Mouse (Mus musculus): Measurements from ENCODE around the gene Gramd1b. TPM values are rescaled to one million over a fixed set of nuclear protein-coding genes. Genes with fewer than 3 reads are reported as not detected.

Gramd1b gene
- polyA plus RNA-seq, 1 experiment from 2014 or later: 8.5 TPM

- H3K4me2 ChIP-seq: peak overlapping the region; percentile 55
- H3K4me3 ChIP-seq (ENCODE audit: low read depth, low read length): no peak overlapping the region
- H3K27ac ChIP-seq (ENCODE audit: low read depth, low read length): no peak overlapping the region
- peak overlapping the region; percentile 4; the same call in 1 of the 2 replicates for H3K9ac ChIP-seq (ENCODE audit: low read depth, low read length)
- peak; percentile 49; the same call in 1 of the 2 replicates for ATAC-seq (replicated peaks; ENCODE audit: insufficient number of reproducible peaks, low FRiP score, low TSS enrichment)
- H3K27me3 ChIP-seq (ENCODE audit: control insufficient read depth, insufficient read depth, low read length): no peaks in the 10 kb centered on the region
- no peaks in the 10 kb centered on the region for H3K36me3 ChIP-seq (ENCODE audit: control insufficient read depth, insufficient read depth, low read length)
- 12% methylated on average over 11 of the region's 11 CpGs for WGBS (ENCODE audit: insufficient replicate concordance)
- H3K9me3 ChIP-seq (replicated peaks; ENCODE audit: control insufficient read depth, low read length): no peaks in the 10 kb centered on the region
- H3K4me1 ChIP-seq (ENCODE audit: control insufficient read depth, insufficient read depth, low read length): peaks cover 18% of the 10 kb centered on the region
Observed at GRCm38 (mm10) chr9:40376139-40376541, 155.0 kb downstream of the Gramd1b start.

DNA sequence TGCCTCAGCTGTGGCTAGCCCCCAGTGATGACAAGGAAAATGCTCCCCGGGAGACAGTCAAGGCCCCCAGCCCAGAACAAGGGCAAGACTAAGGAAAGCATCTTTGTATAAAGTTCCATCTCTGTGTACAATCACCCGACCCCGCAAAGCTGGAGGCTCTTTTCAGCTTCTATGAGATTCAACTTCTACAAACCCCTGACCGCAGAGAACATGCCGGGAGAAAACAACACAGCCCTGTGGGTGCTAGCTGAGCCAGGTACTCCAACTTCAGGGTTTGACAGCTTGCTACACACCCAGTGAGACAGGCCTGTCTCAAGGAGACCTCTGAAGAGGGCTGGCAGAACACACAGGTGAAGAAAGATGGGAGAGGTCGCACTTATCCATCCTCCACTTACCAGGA, 155.7 kb downstream of the Gramd1b start:
- WGBS (ENCODE audit: insufficient replicate concordance): 54% methylated on average over 6 of the region's 6 CpGs
- H3K36me3 ChIP-seq (ENCODE audit: control insufficient read depth, insufficient read depth, low read length): no peaks in the 10 kb centered on the region
- H3K27me3 ChIP-seq (ENCODE audit: control insufficient read depth, insufficient read depth, low read length): no peaks in the 10 kb centered on the region
- ATAC-seq (replicated peaks; ENCODE audit: insufficient number of reproducible peaks, low FRiP score, low TSS enrichment): no peak
- no peaks in the 10 kb centered on the region for H3K9me3 ChIP-seq (replicated peaks; ENCODE audit: control insufficient read depth, low read length)
- H3K4me3 ChIP-seq (ENCODE audit: low read depth, low read length): no peak overlapping the region
- H3K9ac ChIP-seq (ENCODE audit: low read depth, low read length): no peak overlapping the region
- H3K4me2 ChIP-seq: no peak overlapping the region; the same call in none of the 2 replicates
- H3K27ac ChIP-seq (ENCODE audit: low read depth, low read length): no peak overlapping the region
- H3K4me1 ChIP-seq (ENCODE audit: control insufficient read depth, insufficient read depth, low read length): peaks cover 18% of the 10 kb centered on the region

- no peak overlapping the region for H3K4me3 ChIP-seq (ENCODE audit: low read depth, low read length)
- no peak for ATAC-seq (replicated peaks; ENCODE audit: insufficient number of reproducible peaks, low FRiP score, low TSS enrichment)
- WGBS (ENCODE audit: insufficient replicate concordance): 58% methylated on average over 2 of the region's 5 CpGs
- no peaks in the 10 kb centered on the region for H3K27me3 ChIP-seq (ENCODE audit: control insufficient read depth, insufficient read depth, low read length)
- H3K36me3 ChIP-seq (ENCODE audit: control insufficient read depth, insufficient read depth, low read length): no peaks in the 10 kb centered on the region
- no peak overlapping the region for H3K9ac ChIP-seq (ENCODE audit: low read depth, low read length)
- no peak overlapping the region for H3K4me2 ChIP-seq
- no peak overlapping the region for H3K27ac ChIP-seq (ENCODE audit: low read depth, low read length)
- H3K4me1 ChIP-seq (ENCODE audit: control insufficient read depth, insufficient read depth, low read length): peaks cover 18% of the 10 kb centered on the region
- H3K9me3 ChIP-seq (replicated peaks; ENCODE audit: control insufficient read depth, low read length): no peaks in the 10 kb centered on the region
Observed at GRCm38 (mm10) chr9:40374992-40375391, 156.2 kb downstream of the Gramd1b start.

GRCm38 (mm10) chr9:40374533-40374971, 156.6 kb downstream of the Gramd1b start:
- no peak overlapping the region for H3K27ac ChIP-seq (ENCODE audit: low read depth, low read length)
- H3K4me2 ChIP-seq: no peak overlapping the region
- 58% methylated on average over 6 of the region's 6 CpGs for WGBS (ENCODE audit: insufficient replicate concordance)
- H3K4me1 ChIP-seq (ENCODE audit: control insufficient read depth, insufficient read depth, low read length): peaks cover 18% of the 10 kb centered on the region
- no peak overlapping the region for H3K4me3 ChIP-seq (ENCODE audit: low read depth, low read length)
- no peaks in the 10 kb centered on the region for H3K9me3 ChIP-seq (replicated peaks; ENCODE audit: control insufficient read depth, low read length)
- no peaks in the 10 kb centered on the region for H3K27me3 ChIP-seq (ENCODE audit: control insufficient read depth, insufficient read depth, low read length)
- ATAC-seq (replicated peaks; ENCODE audit: insufficient number of reproducible peaks, low FRiP score, low TSS enrichment): no peak
- no peak overlapping the region for H3K9ac ChIP-seq (ENCODE audit: low read depth, low read length)
- no peaks in the 10 kb centered on the region for H3K36me3 ChIP-seq (ENCODE audit: control insufficient read depth, insufficient read depth, low read length)

- Histone ChIP-seq H3K4me3 (ENCODE audit: low read depth, low read length) (no peak overlapping the region), H3K9me3 (replicated peaks; ENCODE audit: control insufficient read depth, low read length) (no peaks in the 10 kb centered on the region), H3K9ac (ENCODE audit: low read depth, low read length) (no peak overlapping the region), H3K27ac (ENCODE audit: low read depth, low read length) (no peak overlapping the region), H3K4me2 (no peak overlapping the region), H3K27me3 (ENCODE audit: control insufficient read depth, insufficient read depth, low read length) (no peaks in the 10 kb centered on the region), H3K36me3 (ENCODE audit: control insufficient read depth, insufficient read depth, low read length) (no peaks in the 10 kb centered on the region), H3K4me1 (ENCODE audit: control insufficient read depth, insufficient read depth, low read length) (peaks cover 18% of the 10 kb centered on the region)
- WGBS (ENCODE audit: insufficient replicate concordance): 67% methylated on average over 11 of the region's 11 CpGs
- ATAC-seq (replicated peaks; ENCODE audit: insufficient number of reproducible peaks, low FRiP score, low TSS enrichment): no peak
Observed at GRCm38 (mm10) chr9:40374052-40374451, 157.1 kb downstream of the Gramd1b start.

DNA sequence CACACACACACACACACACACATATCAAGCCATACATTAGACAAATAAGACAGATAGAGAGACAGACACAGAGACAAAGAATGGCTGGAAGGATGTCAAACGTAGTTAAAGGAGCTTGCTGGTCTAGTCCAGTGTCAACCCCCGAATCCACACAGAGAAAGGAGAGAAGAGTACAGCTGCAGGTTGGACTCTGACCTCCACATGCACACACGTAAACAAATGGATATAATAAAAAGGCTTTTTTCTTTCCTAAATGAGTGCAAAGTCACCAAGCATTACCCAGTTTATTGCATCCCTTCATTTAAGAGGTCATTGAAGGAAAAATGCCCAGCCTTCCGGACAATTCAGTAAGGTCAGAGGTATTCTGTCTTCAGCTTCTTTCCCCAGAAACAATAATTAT, 161.0 kb downstream of the Gramd1b start:
- Histone ChIP-seq H3K4me2 (no peak overlapping the region), H3K27ac (ENCODE audit: low read depth, low read length) (no peak overlapping the region), H3K4me1 (ENCODE audit: control insufficient read depth, insufficient read depth, low read length) (peaks cover 3% of the 10 kb centered on the region; the same call in 1 of the 2 replicates), H3K36me3 (ENCODE audit: control insufficient read depth, insufficient read depth, low read length) (no peaks in the 10 kb centered on the region), H3K27me3 (ENCODE audit: control insufficient read depth, insufficient read depth, low read length) (no peaks in the 10 kb centered on the region), H3K9ac (ENCODE audit: low read depth, low read length) (no peak overlapping the region), H3K9me3 (replicated peaks; ENCODE audit: control insufficient read depth, low read length) (no peaks in the 10 kb centered on the region), H3K4me3 (ENCODE audit: low read depth, low read length) (no peak overlapping the region)
- no peak for ATAC-seq (replicated peaks; ENCODE audit: insufficient number of reproducible peaks, low FRiP score, low TSS enrichment)
- 83% methylated on average over 4 of the region's 4 CpGs for WGBS (ENCODE audit: insufficient replicate concordance)

DNA sequence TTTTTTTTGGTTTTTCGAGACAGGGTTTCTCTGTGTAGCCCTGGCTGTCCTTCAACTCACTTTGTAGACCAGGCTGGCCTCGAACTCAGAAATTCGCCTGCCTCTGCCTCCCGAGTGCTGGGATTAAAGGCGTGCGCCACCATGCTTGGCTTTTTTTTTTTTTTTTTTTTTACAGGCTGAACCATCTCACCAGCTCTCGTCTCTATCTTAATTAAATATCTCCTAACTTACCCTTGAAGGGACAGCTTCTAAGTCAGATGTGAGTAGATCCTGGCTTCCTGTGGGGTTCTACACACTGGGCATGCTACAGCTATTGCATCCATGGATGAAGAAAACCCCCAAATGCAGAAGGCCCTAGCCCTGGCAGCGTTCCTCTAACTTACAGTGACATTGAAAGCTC, 164.4 kb downstream of the Gramd1b start:
- Histone ChIP-seq H3K27ac (ENCODE audit: low read depth, low read length) (no peak overlapping the region), H3K36me3 (ENCODE audit: control insufficient read depth, insufficient read depth, low read length) (no peaks in the 10 kb centered on the region), H3K4me2 (no peak overlapping the region), H3K4me1 (ENCODE audit: control insufficient read depth, insufficient read depth, low read length) (no peaks in the 10 kb centered on the region), H3K4me3 (ENCODE audit: low read depth, low read length) (no peak overlapping the region), H3K9ac (ENCODE audit: low read depth, low read length) (no peak overlapping the region), H3K9me3 (replicated peaks; ENCODE audit: control insufficient read depth, low read length) (no peaks in the 10 kb centered on the region), H3K27me3 (ENCODE audit: control insufficient read depth, insufficient read depth, low read length) (no peaks in the 10 kb centered on the region)
- WGBS (ENCODE audit: insufficient replicate concordance): 83% methylated on average over 8 of the region's 8 CpGs
- ATAC-seq (replicated peaks; ENCODE audit: insufficient number of reproducible peaks, low FRiP score, low TSS enrichment): no peak

- H3K27ac ChIP-seq (ENCODE audit: low read depth, low read length): no peak overlapping the region
- H3K9ac ChIP-seq (ENCODE audit: low read depth, low read length): no peak overlapping the region
- H3K36me3 ChIP-seq (ENCODE audit: control insufficient read depth, insufficient read depth, low read length): no peaks in the 10 kb centered on the region
- no peaks in the 10 kb centered on the region for H3K4me1 ChIP-seq (ENCODE audit: control insufficient read depth, insufficient read depth, low read length)
- no peak for ATAC-seq (replicated peaks; ENCODE audit: insufficient number of reproducible peaks, low FRiP score, low TSS enrichment)
- H3K9me3 ChIP-seq (replicated peaks; ENCODE audit: control insufficient read depth, low read length): no peaks in the 10 kb centered on the region
- H3K27me3 ChIP-seq (ENCODE audit: control insufficient read depth, insufficient read depth, low read length): no peaks in the 10 kb centered on the region
- no peak overlapping the region for H3K4me2 ChIP-seq
- no peak overlapping the region for H3K4me3 ChIP-seq (ENCODE audit: low read depth, low read length)
- 78% methylated on average over 7 of the region's 7 CpGs for WGBS (ENCODE audit: insufficient replicate concordance)
Observed at GRCm38 (mm10) chr9:40364312-40364711, 166.9 kb downstream of the Gramd1b start.

DNA sequence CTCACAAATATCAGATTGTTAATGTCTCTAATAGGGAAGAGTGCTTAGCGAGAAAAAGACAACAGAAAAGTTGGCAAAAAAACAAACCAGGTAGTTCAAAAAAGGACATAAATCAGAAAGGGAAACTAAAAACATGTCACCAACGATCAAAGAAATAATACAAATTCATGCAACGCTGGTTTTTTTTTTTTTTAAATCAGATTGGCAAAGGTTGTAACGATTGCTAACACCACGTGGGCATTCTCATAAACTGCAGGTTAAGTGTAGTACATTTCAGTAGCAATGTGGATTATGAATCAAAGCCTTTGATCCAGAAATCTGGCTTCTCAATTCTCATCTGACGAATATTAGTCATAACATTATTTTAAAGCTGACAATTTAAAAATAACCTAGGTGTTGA, 169.2 kb downstream of the Gramd1b start:
- Histone ChIP-seq H3K27ac (ENCODE audit: low read depth, low read length) (no peak overlapping the region), H3K27me3 (ENCODE audit: control insufficient read depth, insufficient read depth, low read length) (no peaks in the 10 kb centered on the region), H3K4me1 (ENCODE audit: control insufficient read depth, insufficient read depth, low read length) (peaks cover 5% of the 10 kb centered on the region), H3K4me3 (ENCODE audit: low read depth, low read length) (no peak overlapping the region), H3K4me2 (no peak overlapping the region), H3K36me3 (ENCODE audit: control insufficient read depth, insufficient read depth, low read length) (no peaks in the 10 kb centered on the region), H3K9me3 (replicated peaks; ENCODE audit: control insufficient read depth, low read length) (no peaks in the 10 kb centered on the region), H3K9ac (ENCODE audit: low read depth, low read length) (no peak overlapping the region)
- 81% methylated on average over 6 of the region's 6 CpGs for WGBS (ENCODE audit: insufficient replicate concordance)
- no peak for ATAC-seq (replicated peaks; ENCODE audit: insufficient number of reproducible peaks, low FRiP score, low TSS enrichment)

All from heart, embryonic 11.5 days (tissue).